Mouse (Mus musculus) ES-E14 (cell line): ENCODE results near the gene Manba. TPM values are rescaled to one million over a fixed set of nuclear protein-coding genes. Genes with fewer than 3 reads are reported as not detected.
A peak's percentile ranks its signal among the peaks of the same experiment; 100 is the strongest.
"Not testable (repeated sequence)": the region's sequence is repeated elsewhere in the genome, so short reads cannot be mapped to it uniquely, and the experiment has no call there.

ENCODE experiments used
- DNase-seq: peaks from one replicate; pipeline ENCODE4 v3.0.0-alpha.2; 2013; ENCODE audit warnings: low read depth, low spot score
- H3K27ac ChIP-seq: 2 replicates; pipeline ENCODE4 v1.5.1; 2012; ENCODE audit warnings: low read depth, mild to moderate bottlenecking, low read length, moderate library complexity, mixed read lengths; ENCODE audit not compliant: poor library complexity, insufficient read depth, severe bottlenecking
- H3K36me3 ChIP-seq: 2 replicates; pipeline ENCODE4 v1.6.1; 2012; ENCODE audit warnings: mild to moderate bottlenecking, low read length, moderate library complexity, mixed read lengths; ENCODE audit not compliant: control insufficient read depth, poor library complexity, insufficient read depth, severe bottlenecking
- H3K4me1 ChIP-seq, 2 experiments: fragments of 150-350 bp in 1 of 2; sonication (generic) in 1 of 2; 2 replicates each; pipeline ENCODE4 v1.6.1; 2012; ENCODE audit warnings: low read length in 2 of 2, mild to moderate bottlenecking in 1 of 2, mixed read lengths in 1 of 2; ENCODE audit not compliant: control insufficient read depth in 2 of 2, insufficient read depth in 2 of 2, poor library complexity in 1 of 2
- H3K4me3 ChIP-seq, 2 experiments: fragments of 150-350 bp in 1 of 2; sonication (generic) in 1 of 2; 2 replicates each; pipeline ENCODE4 v1.5.1; 2012; ENCODE audit warnings: low read length in 2 of 2, low read depth in 1 of 2, mild to moderate bottlenecking in 1 of 2, mixed read lengths in 1 of 2; ENCODE audit not compliant: insufficient read depth in 1 of 2, poor library complexity in 1 of 2, severe bottlenecking in 1 of 2
- H3K9ac ChIP-seq: 2 replicates; pipeline ENCODE4 v1.6.1; 2012; ENCODE audit warnings: low read depth, mild to moderate bottlenecking, low read length, mixed read lengths; ENCODE audit not compliant: poor library complexity, insufficient read depth, severe bottlenecking
- H3K9me3 ChIP-seq: fragments of 150-350 bp; sonication (generic); 2 replicates; pipeline ENCODE4 v1.6.1; 2012; ENCODE audit warnings: low read depth, mild to moderate bottlenecking, low read length; ENCODE audit not compliant: control insufficient read depth, insufficient read depth
- CHD2 ChIP-seq: IDR thresholded peaks from 2 replicates; pipeline ENCODE4 v1.6.1; 2014; ENCODE audit warnings: mild to moderate bottlenecking, low read depth, low read length, inconsistent platforms
- HCFC1 ChIP-seq: IDR thresholded peaks from 2 replicates; pipeline ENCODE4 v1.6.1; 2012; ENCODE audit warnings: low read length, inconsistent platforms, borderline replicate concordance; ENCODE audit not compliant: insufficient read depth
- MAFK ChIP-seq: IDR thresholded peaks from 2 replicates; pipeline ENCODE4 v1.6.1; 2014; ENCODE audit warnings: mild to moderate bottlenecking, low read depth, low read length, inconsistent platforms; ENCODE audit not compliant: insufficient read depth
- ZC3H11A ChIP-seq: IDR thresholded peaks from 2 replicates; pipeline ENCODE4 v1.6.1; 2012; ENCODE audit warnings: low read depth, mild to moderate bottlenecking, inconsistent platforms, low read length, borderline replicate concordance
- ZNF384 ChIP-seq: IDR thresholded peaks from 2 replicates; pipeline ENCODE4 v1.6.1; 2012; ENCODE audit warnings: low read depth, low read length, inconsistent platforms
- in situ Hi-C, 2 experiments: fragments of 600-800 bp; cut with MboI; formaldehyde crosslinking; loops; one replicate each; pipeline ENCODE4 v1.15.1; 2025; ENCODE audit warnings: low sequenced_read_pairs in 2 of 2, inconsistent platforms in 1 of 2; ENCODE audit not compliant: unreplicated experiment in 2 of 2
- total RNA-seq: library from RNA; depleted of rRNA; stranded (reverse); fragments of 300-350 nt; gene quantifications from 2 replicates; pipeline ENCODE4 v1.2.3, GENCODE M21; 2012

Manba gene
- total RNA-seq, 1 experiment: 75.2 TPM

DNA sequence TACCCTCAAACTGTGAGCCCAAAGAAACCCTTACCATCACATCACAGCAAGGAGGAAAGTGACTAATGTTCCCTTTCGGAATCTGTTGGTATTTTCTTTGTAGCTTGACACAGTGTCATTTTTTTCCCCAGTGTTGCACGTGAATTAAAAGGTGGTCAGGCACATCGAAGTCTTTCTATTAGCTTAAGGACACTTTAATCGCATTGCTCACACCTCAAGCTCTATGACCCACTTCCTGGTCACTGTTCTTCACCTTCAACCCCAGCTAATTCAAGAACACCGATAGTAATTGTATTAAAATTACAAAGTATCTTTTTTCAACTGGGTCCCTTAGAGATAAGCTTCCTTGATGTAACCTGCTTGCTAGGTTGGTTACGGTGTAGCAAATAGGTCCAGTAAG, 4.6 kb upstream of the Manba start:
- H3K4me1 ChIP-seq: peaks cover 0 to 3% of the 10 kb centered on the region in 2 experiments; a peak in 1 of 4 replicates
- TF ChIP-seq ZC3H11A (no peak), MAFK (no peak), ZNF384 (no peak), CHD2 (no peak), HCFC1 (no peak)
- H3K27ac ChIP-seq: no peak overlapping the region
- in situ Hi-C loops: no loop called here
- H3K9ac ChIP-seq: no peak overlapping the region
- H3K36me3 ChIP-seq: no peaks in the 10 kb centered on the region
- DNase-seq: no peak
- no peak overlapping the region for H3K4me3 ChIP-seq
- H3K9me3 ChIP-seq: no peaks in the 10 kb centered on the region

- in situ Hi-C loops: no loop called here
- no peak for DNase-seq
- Histone ChIP-seq H3K36me3 (no peaks in the 10 kb centered on the region), H3K9ac (no peak overlapping the region), H3K4me1 (peaks cover 0 to 3% of the 10 kb centered on the region in 2 experiments; a peak in 1 of 4 replicates), H3K9me3 (no peaks in the 10 kb centered on the region), H3K4me3 (no peak overlapping the region), H3K27ac (no peak overlapping the region)
- TF ChIP-seq MAFK: no peak
- no peak for TF ChIP-seq HCFC1
- no peak for TF ChIP-seq ZNF384
- no peak for TF ChIP-seq ZC3H11A
- no peak for TF ChIP-seq CHD2
Observed at GRCm38 (mm10) chr3:135481608-135482007, 3.8 kb upstream of the Manba start.

GRCm38 (mm10) chr3:135484650-135485049, 761 bp upstream of the Manba start:
- peak; percentile 59 for TF ChIP-seq ZNF384
- in situ Hi-C loops: not testable (repeated sequence)

GRCm38 (mm10) chr3:135485900-135486241, 460 bp downstream of the Manba start:
- DNase-seq: no peak
- H3K4me3 ChIP-seq: peak overlapping the region; percentile 72 to 83
- H3K27ac ChIP-seq: no peak overlapping the region
- in situ Hi-C loops: no loop called here
- H3K9ac ChIP-seq: peak overlapping the region; percentile 62
- TF ChIP-seq CHD2 (no peak), ZC3H11A (no peak), HCFC1 (no peak), ZNF384 (no peak), MAFK (no peak)
- no peaks in the 10 kb centered on the region for H3K36me3 ChIP-seq
- H3K4me1 ChIP-seq: no peaks in the 10 kb centered on the region
- no peaks in the 10 kb centered on the region for H3K9me3 ChIP-seq

More at GRCm38 (mm10) chr3:135484650-135485049, 761 bp upstream of the Manba start:
- peak overlapping the region; percentile 72 to 83 for H3K4me3 ChIP-seq
- not testable (repeated sequence) for DNase-seq, H3K27ac ChIP-seq, H3K4me1 ChIP-seq, H3K36me3 ChIP-seq, H3K9me3 ChIP-seq
- H3K9ac ChIP-seq: peak overlapping the region; percentile 56; the same call in 1 of the 2 replicates

DNA sequence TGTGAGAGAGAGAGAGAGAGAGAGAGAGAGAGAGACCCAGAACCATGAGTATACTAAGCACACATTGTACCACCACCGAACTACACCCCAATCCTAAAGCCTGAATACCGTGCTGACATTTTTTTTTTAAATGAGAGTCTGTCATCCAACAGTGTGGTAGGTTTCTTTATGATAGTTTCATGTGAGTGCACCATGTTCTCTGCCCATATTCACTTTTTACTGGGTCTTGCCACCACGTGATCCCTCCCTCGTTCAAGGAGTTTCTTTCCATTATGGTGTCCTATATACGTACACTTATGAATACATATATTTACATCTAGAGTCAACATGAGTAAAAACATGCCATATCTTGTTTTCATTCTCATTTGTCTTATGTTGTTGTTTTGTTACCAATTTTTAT, 940 bp downstream of the Manba start:
- no peak for DNase-seq
- H3K27ac ChIP-seq: no peak overlapping the region
- TF ChIP-seq MAFK (no peak), ZC3H11A (no peak), HCFC1 (no peak), CHD2 (no peak), ZNF384 (no peak)
- H3K9me3 ChIP-seq: no peaks in the 10 kb centered on the region
- peak overlapping the region; percentile 72 to 83; a peak in 3 of 4 replicates for H3K4me3 ChIP-seq
- in situ Hi-C loops: no loop called here
- H3K9ac ChIP-seq: no peak overlapping the region
- no peaks in the 10 kb centered on the region for H3K4me1 ChIP-seq
- H3K36me3 ChIP-seq: no peaks in the 10 kb centered on the region; the same call in 1 of the 2 replicates
